ENCODE assay signal across 8 mouse cellular contexts in the genomic region with DNA sequence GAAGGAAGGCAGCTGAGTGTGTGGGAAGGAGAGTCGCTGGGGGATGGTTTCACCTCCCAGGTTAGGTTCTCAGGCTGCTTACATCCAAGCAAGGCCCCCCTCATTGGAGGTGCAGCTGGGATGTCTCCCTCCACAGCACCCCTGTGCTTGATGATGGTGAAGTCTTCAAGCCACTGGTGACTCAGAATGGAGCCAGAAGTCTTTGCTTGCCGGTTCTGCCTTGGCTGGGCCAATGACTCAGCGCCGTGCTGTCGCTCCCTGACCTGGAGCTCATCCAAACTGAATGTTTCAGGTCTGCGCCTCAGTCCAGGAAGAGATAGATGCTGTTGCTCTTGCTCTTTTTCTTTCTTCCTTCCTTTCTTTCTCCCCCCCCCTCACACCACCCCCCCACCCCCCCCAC. TPM values are rescaled to one million over a fixed set of nuclear protein-coding genes. Genes with fewer than 3 reads are reported as not detected.
DNase-seq lines count a peak whose midpoint lies in the region; ATAC-seq and TF ChIP-seq lines count a peak whose summit lies in the region.

No protein-coding gene starts in this region.

- WGBS in hindbrain, embryonic 10.5 days, result 81% methylated on average over 6 of the region's 6 CpGs
- 75% methylated on average over 6 of the region's 6 CpGs for WGBS in hindbrain, embryonic 11.5 days
- WGBS in forebrain, embryonic 15.5 days, result 60% methylated on average over 6 of the region's 6 CpGs

- no peak overlapping the region for H3K4me2 ChIP-seq in hindbrain, embryonic 11.5 days (replicated peaks; ENCODE audit: low read depth, low read length)
- H3K4me2 ChIP-seq in forebrain, embryonic 15.5 days (replicated peaks), result no peak overlapping the region

- DNase-seq in hindbrain, embryonic 10.5 days (ENCODE audit: low spot score), result no peak
- no peak for DNase-seq in hindbrain, embryonic 11.5 days (ENCODE audit: low spot score)
- DNase-seq in 3T3-L1 (ENCODE audit: low read depth, low spot score), result peak; percentile 94
- peak; percentile 96 for DNase-seq in brain, adult 2 months (ENCODE audit: low read depth, low spot score)
- peak; percentile 97 for DNase-seq in heart, adult 11 months
- DNase-seq in left cerebral cortex, adult 2 months (ENCODE audit: extremely low spot score in 1 of 2, low spot score in 2 of 2), result peak; percentile 55 to 61
- DNase-seq in right cerebral cortex, postnatal 10 days (ENCODE audit: low spot score in 2 of 2), result peak; percentile 48 to 49

- no peak for TF ChIP-seq CTCF in left cerebral cortex, adult 2 months (IDR thresholded peaks at IDR 0.05)

- no peaks in the 10 kb centered on the region for H3K36me3 ChIP-seq in hindbrain, embryonic 10.5 days
- no peaks in the 10 kb centered on the region for H3K36me3 ChIP-seq in hindbrain, embryonic 11.5 days (ENCODE audit: control insufficient read depth, insufficient read depth, low read length)
- no peaks in the 10 kb centered on the region for H3K36me3 ChIP-seq in forebrain, embryonic 15.5 days

- peak overlapping the region; percentile 78 for H3K27ac ChIP-seq in hindbrain, embryonic 10.5 days
- H3K27ac ChIP-seq in hindbrain, embryonic 11.5 days (ENCODE audit: low read depth, low read length), result no peak overlapping the region
- H3K27ac ChIP-seq in left cerebral cortex, adult 2 months, result peak overlapping the region; percentile 45; the same call in 1 of the 2 replicates
- H3K27ac ChIP-seq in forebrain, embryonic 15.5 days (replicated peaks), result no peak overlapping the region

- no peak overlapping the region for H3K4me3 ChIP-seq in hindbrain, embryonic 10.5 days
- H3K4me3 ChIP-seq in hindbrain, embryonic 11.5 days (ENCODE audit: low read depth, low read length), result no peak overlapping the region
- no peak overlapping the region for H3K4me3 ChIP-seq in left cerebral cortex, adult 2 months
- H3K4me3 ChIP-seq in forebrain, embryonic 15.5 days, result no peak overlapping the region

- peaks cover 82% of the 10 kb centered on the region for H3K4me1 ChIP-seq in hindbrain, embryonic 10.5 days (replicated peaks)
- no peaks in the 10 kb centered on the region; the same call in none of the 2 replicates for H3K4me1 ChIP-seq in hindbrain, embryonic 11.5 days (replicated peaks; ENCODE audit: control insufficient read depth, insufficient read depth, low read length)
- H3K4me1 ChIP-seq in forebrain, embryonic 15.5 days, result peaks cover 47% of the 10 kb centered on the region

- no peak for ATAC-seq in hindbrain, embryonic 11.5 days (ENCODE audit: low FRiP score)
- ATAC-seq in forebrain, embryonic 15.5 days (replicated peaks), result no peak

- no peak overlapping the region for H3K9ac ChIP-seq in hindbrain, embryonic 11.5 days (ENCODE audit: low read depth, low read length)
- no peak overlapping the region for H3K9ac ChIP-seq in forebrain, embryonic 15.5 days (replicated peaks)

- intact Hi-C loops in left cerebral cortex, adult 2 months (cut with DNase I), result no loop called here

- no peaks in the 10 kb centered on the region for H3K9me3 ChIP-seq in hindbrain, embryonic 10.5 days
- no peaks in the 10 kb centered on the region for H3K9me3 ChIP-seq in hindbrain, embryonic 11.5 days (ENCODE audit: control insufficient read depth, low read length)
- no peaks in the 10 kb centered on the region for H3K9me3 ChIP-seq in forebrain, embryonic 15.5 days

- no peaks in the 10 kb centered on the region; the same call in 1 of the 2 replicates for H3K27me3 ChIP-seq in hindbrain, embryonic 10.5 days (ENCODE audit: insufficient read depth, poor library complexity, severe bottlenecking)
- H3K27me3 ChIP-seq in hindbrain, embryonic 11.5 days (ENCODE audit: control insufficient read depth, insufficient read depth, low read length), result no peaks in the 10 kb centered on the region
- no peaks in the 10 kb centered on the region for H3K27me3 ChIP-seq in forebrain, embryonic 15.5 days

RNA-seq across cellular contexts. Expression of gene Bag3, which starts 8.5 kb away (rescaled TPM):
- 7.2 and 7.8 TPM in 2 replicates for polyA plus RNA-seq in hindbrain, embryonic 10.5 days (2016; fragmentation: Nextera tagmentation; extraction: Ambion mirVana)
- 4.3 and 5.6 TPM in 2 replicates for polyA plus RNA-seq in hindbrain, embryonic 11.5 days (2014; fragmentation: Nextera tagmentation; extraction: Ambion mirVana)
- total RNA-seq in left cerebral cortex, adult 2 months (2021), result 1 to 10 TPM; 7.8 to 8.0 TPM
- polyA plus RNA-seq in forebrain, embryonic 15.5 days (2015; fragmentation: Nextera tagmentation; extraction: Ambion mirVana), result 1.4 and 2.2 TPM in 2 replicates

Comparison
In these comparisons a context has a peak if more than half of its experiments do, and no peak if none do; other contexts are left out.
1. H3K27ac ChIP-seq: peak in hindbrain, embryonic 10.5 days (single experiment) and left cerebral cortex, adult 2 months (single experiment); none in hindbrain, embryonic 11.5 days (single experiment) and forebrain, embryonic 15.5 days (single experiment).
2. DNase-seq: peak in 3T3-L1 (single experiment), brain, adult 2 months (single experiment), heart, adult 11 months (single experiment), left cerebral cortex, adult 2 months (2 of 2) and right cerebral cortex, postnatal 10 days (2 of 2); none in hindbrain, embryonic 10.5 days (single experiment) and hindbrain, embryonic 11.5 days (single experiment).